Mouse (Mus musculus) hindbrain, embryonic 16.5 days (tissue): ENCODE measurements around the gene Unk. TPM values are rescaled to one million over a fixed set of nuclear protein-coding genes. Genes with fewer than 3 reads are reported as not detected.

Source experiments
- ATAC-seq: fragments of 200-750 bp; cut with Nextera tagmentation; 2 replicates; pipeline ENCODE4 v1.8.0; 2017; ENCODE audit warnings: moderate TSS enrichment, moderate library complexity
- H3K27ac ChIP-seq: fragments of 300-500 bp; sonication (generic); 2 replicates; pipeline ENCODE4 v1.5.1; 2014; ENCODE audit warnings: low read depth, mild to moderate bottlenecking, control low read depth, low read length, moderate library complexity
- H3K27me3 ChIP-seq: fragments of 300-500 bp; sonication (generic); replicated peaks from 2 replicates; pipeline ENCODE4 v1.6.1; 2014; ENCODE audit warnings: low read length; ENCODE audit not compliant: control insufficient read depth, insufficient read depth
- H3K36me3 ChIP-seq: fragments of 300-500 bp; sonication (generic); 2 replicates; pipeline ENCODE4 v1.6.1; 2014; ENCODE audit warnings: mild to moderate bottlenecking, low read length, moderate library complexity, mixed read lengths; ENCODE audit not compliant: control insufficient read depth, insufficient read depth
- H3K4me1 ChIP-seq: fragments of 300-500 bp; sonication (generic); 2 replicates; pipeline ENCODE4 v1.6.1; 2014; ENCODE audit warnings: low read depth, low read length; ENCODE audit not compliant: control insufficient read depth, insufficient read depth
- H3K4me2 ChIP-seq: fragments of 300-500 bp; sonication (generic); 2 replicates; pipeline ENCODE4 v1.6.1; 2014; ENCODE audit warnings: mild to moderate bottlenecking, low read length, control low read depth, moderate library complexity
- H3K4me3 ChIP-seq: fragments of 300-500 bp; sonication (generic); 2 replicates; pipeline ENCODE4 v1.5.1; 2014; ENCODE audit warnings: mild to moderate bottlenecking, low read length, control low read depth, moderate library complexity
- H3K9ac ChIP-seq: fragments of 300-500 bp; sonication (generic); 2 replicates; pipeline ENCODE4 v1.6.1; 2014; ENCODE audit warnings: low read depth, mild to moderate bottlenecking, control low read depth, low read length, moderate library complexity
- H3K9me3 ChIP-seq: fragments of 300-500 bp; sonication (generic); 2 replicates; pipeline ENCODE4 v1.6.1; 2014; ENCODE audit warnings: mild to moderate bottlenecking, low read length, moderate library complexity; ENCODE audit not compliant: control insufficient read depth
- WGBS: fragments of 180-500 bp; shearing (Covaris S2); extraction: QIAGEN DNeasy Blood & Tissue Kit; methylation state at CpG from one replicate; pipeline ENCODE4 v1.1.7; 2014; 5-methylcytosine and 5-hydroxymethylcytosine counted together
- polyA plus RNA-seq: library from polyadenylated mRNA; unstranded; fragments of >200 nt; fragmentation: Nextera tagmentation; extraction: Ambion mirVana; gene quantifications from 2 replicates; pipeline ENCODE4 v1.2.1, GENCODE M21; 2015

Gene Unk
- polyA plus RNA-seq, 1 experiment from 2014 or later: 30.1 TPM

DNA sequence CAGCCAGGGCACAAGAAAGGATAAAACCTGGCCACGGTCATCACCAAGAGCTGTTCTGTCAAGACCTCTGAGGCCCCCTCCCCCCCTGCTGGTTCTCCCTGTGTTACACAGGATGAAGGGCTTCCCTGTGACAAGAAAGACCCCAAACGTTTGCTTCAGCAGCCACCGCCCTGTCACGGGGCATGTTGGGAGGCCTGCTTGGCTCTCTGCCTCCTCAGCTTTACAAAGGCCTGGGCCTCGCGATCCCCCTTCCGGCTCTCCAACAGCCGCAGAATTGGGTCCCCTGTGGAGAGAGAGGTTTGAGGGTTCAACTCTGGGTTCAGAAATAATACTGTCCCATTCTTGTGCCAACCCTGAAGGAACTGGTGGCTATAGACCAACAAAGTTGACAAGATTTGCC lies 32.4 kb downstream of the Unk start:
- H3K9ac ChIP-seq: no peak overlapping the region
- H3K36me3 ChIP-seq: peaks cover 24% of the 10 kb centered on the region
- WGBS: 34% methylated on average over 8 of the region's 8 CpGs
- H3K27me3 ChIP-seq: no peaks in the 10 kb centered on the region
- no peaks in the 10 kb centered on the region for H3K9me3 ChIP-seq
- H3K4me2 ChIP-seq: no peak overlapping the region
- H3K4me3 ChIP-seq: no peak overlapping the region
- no peak overlapping the region for H3K27ac ChIP-seq
- ATAC-seq: no peak
- no peaks in the 10 kb centered on the region for H3K4me1 ChIP-seq

DNA sequence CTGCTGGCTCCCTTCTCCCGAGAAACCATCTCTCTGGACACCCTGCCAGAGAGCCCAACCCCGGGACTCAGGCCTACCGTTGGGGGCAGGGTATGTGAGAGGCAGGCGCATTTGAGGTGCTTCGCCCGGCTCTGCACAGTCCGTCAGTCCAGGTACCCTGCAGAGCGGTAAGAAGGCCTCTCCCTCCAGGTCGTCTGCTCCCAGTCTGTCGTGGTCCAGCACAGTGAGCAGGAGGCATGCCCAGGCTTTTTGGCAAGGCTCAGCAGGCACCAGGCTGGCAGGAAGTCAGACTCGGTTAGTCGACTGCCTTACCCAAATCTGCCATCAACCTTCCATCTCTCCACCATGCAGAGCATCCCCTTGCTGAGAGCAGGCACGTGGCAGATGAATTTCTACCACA lies 33.4 kb downstream of the Unk start:
- Histone ChIP-seq H3K27ac (no peak overlapping the region), H3K9ac (peak overlapping the region; percentile 12; the same call in 1 of the 2 replicates)

DNA sequence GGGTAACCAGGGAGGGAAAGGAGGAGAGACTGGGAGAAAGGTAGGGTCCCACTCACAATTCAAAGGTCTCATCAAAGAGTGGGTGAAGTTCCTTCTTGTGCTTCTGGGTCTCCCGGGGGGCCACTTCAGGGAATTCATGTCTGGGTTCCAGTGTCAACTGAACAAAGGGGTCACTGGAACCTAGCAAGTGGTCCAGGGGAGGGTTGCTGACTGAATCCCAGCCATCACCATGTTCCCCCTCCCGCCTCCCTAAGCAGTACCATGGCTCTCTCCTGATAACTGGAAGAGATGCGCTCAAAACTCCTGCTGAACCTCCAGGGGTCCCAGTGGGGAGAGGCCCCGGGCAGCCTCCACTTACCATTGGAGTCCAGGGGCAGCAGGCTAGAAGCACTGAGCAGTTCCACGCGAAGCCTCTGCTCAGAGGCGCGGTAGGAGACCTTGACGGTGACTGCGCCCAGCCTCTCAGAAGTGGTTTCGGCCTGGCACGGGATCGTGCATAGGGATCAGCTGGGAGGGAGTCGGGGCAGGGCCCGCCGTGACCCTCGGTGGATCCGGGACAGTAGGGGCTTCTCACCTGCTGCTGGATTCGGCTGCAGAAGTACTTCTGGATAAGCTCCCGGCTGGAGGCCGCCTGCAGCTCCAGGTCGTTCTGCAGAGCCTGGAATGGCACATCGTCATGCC lies 34.2 kb downstream of the Unk start:
- Histone ChIP-seq H3K4me3 (no peak overlapping the region), H3K27ac (no peak overlapping the region), H3K27me3 (no peaks in the 10 kb centered on the region), H3K9ac (no peak overlapping the region), H3K9me3 (no peaks in the 10 kb centered on the region), H3K4me2 (no peak overlapping the region), H3K36me3 (peaks cover 13% of the 10 kb centered on the region), H3K4me1 (no peaks in the 10 kb centered on the region)
- 66% methylated on average over 23 of the region's 23 CpGs for WGBS
- no peak for ATAC-seq

More for the DNA sequence above, 33.4 kb downstream of the Unk start:
- ATAC-seq: no peak
- H3K27me3 ChIP-seq: no peaks in the 10 kb centered on the region
- no peak overlapping the region for H3K4me3 ChIP-seq
- H3K9me3 ChIP-seq: no peaks in the 10 kb centered on the region
- H3K4me1 ChIP-seq: no peaks in the 10 kb centered on the region
- peaks cover 16% of the 10 kb centered on the region for H3K36me3 ChIP-seq
- 62% methylated on average over 13 of the region's 13 CpGs for WGBS
- no peak overlapping the region for H3K4me2 ChIP-seq

DNA sequence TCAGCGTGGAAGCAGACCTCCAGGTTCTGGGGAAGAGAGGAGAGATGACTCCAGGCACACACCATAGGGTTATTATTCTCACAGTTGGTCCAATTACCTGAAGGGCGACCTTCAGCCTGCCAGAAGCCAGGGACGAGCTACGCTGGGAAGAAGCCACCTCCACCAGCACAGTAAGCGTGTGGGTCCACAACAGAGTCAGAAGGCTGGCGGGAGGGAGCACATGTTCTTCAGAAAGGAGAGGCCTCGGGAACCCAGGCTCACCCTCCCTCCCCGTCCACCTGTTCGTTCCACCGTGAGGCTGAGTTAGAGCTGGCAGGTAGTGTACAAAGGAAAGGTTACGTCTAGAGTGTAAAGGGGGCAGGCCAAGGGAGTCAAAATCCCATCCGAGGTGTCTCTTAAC lies 35.2 kb downstream of the Unk start:
- Histone ChIP-seq H3K27ac (no peak overlapping the region), H3K4me3 (no peak overlapping the region), H3K36me3 (peaks cover 5% of the 10 kb centered on the region), H3K27me3 (no peaks in the 10 kb centered on the region), H3K4me2 (no peak overlapping the region), H3K9ac (no peak overlapping the region), H3K4me1 (no peaks in the 10 kb centered on the region), H3K9me3 (no peaks in the 10 kb centered on the region)
- 85% methylated on average over 12 of the region's 12 CpGs for WGBS
- ATAC-seq: no peak

DNA sequence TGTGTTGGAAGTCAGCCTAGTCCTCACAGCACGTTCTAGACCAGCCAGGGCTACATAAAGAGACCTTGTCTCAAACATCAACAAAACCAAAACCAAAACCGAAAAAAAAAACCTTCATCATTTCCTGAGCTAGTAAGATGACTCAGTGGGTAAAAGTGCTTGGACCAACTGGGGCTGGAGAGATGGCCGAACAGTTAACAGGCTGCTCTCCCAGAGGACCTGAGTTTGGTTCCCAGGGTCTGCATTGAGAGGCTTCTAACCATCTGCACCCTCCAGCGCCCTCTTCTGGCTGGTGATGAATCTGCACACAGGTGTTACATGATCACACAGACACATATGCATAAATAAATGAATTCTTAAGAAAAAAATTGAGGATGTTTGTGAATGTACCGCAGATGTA lies 41.4 kb downstream of the Unk start:
- Histone ChIP-seq H3K4me2 (no peak overlapping the region), H3K27me3 (no peaks in the 10 kb centered on the region), H3K36me3 (no peaks in the 10 kb centered on the region), H3K4me1 (no peaks in the 10 kb centered on the region), H3K4me3 (no peak overlapping the region), H3K27ac (no peak overlapping the region), H3K9ac (no peak overlapping the region), H3K9me3 (no peaks in the 10 kb centered on the region)
- 69% methylated on average over 5 of the region's 5 CpGs for WGBS
- no peak for ATAC-seq

DNA sequence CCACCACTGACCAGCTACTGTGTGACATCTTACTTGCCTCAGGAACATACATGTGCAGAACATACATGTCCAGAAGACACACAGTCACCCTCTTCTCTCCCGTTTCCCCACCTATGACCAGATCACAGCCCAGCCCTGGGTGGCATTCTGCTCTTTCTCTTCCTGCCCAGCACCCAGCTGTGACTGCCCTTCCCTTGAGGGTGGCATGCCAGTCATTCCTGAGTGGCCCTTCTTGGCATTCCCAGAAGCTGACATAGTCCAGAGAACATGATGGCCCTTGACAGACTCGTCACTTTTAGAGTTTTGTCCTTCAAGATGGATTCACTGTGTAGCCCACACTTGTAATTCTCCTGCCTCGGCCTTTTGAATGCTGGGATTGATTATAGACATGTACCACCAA lies 42.5 kb downstream of the Unk start:
- H3K9me3 ChIP-seq: no peaks in the 10 kb centered on the region
- no peak overlapping the region for H3K4me3 ChIP-seq
- H3K4me1 ChIP-seq: peaks cover under 1% of the 10 kb centered on the region; the same call in 1 of the 2 replicates
- H3K4me2 ChIP-seq: no peak overlapping the region
- 82% methylated on average over 3 of the region's 3 CpGs for WGBS
- ATAC-seq: no peak
- H3K9ac ChIP-seq: no peak overlapping the region
- H3K27me3 ChIP-seq: no peaks in the 10 kb centered on the region
- no peaks in the 10 kb centered on the region for H3K36me3 ChIP-seq
- no peak overlapping the region for H3K27ac ChIP-seq

DNA sequence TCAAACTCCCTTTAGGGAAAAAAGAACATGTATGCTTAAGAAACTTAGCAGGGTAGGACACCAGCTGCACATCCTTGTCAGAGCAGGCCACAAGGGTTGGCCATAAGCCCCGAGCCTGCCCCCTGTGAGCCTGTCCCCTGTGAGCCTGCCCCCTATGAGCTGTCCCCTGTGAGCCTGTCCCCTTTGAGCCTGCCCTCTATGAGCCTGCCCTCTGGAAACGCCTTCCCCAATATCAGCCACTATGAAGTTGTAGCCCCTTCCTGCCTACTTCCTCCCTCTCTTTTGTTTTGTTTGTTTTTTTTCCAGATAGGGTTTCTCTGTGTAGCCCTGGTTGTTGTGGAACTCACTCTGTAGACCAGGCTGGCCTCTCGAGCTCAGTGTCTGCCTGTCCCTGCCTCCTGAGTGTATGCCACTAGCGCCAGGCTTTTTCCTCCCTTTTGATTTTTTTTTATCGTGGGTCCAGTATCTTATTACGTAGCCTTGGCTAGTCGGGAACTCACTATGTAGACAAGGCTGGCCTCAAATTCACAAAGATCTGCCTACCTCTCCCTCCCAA lies 44.4 kb downstream of the Unk start:
- Histone ChIP-seq H3K4me2 (no peak overlapping the region), H3K4me3 (no peak overlapping the region), H3K36me3 (peaks cover 6% of the 10 kb centered on the region; the same call in 1 of the 2 replicates), H3K9ac (no peak overlapping the region), H3K4me1 (peaks cover 7% of the 10 kb centered on the region), H3K9me3 (no peaks in the 10 kb centered on the region), H3K27me3 (no peaks in the 10 kb centered on the region), H3K27ac (no peak overlapping the region)
- no peak for ATAC-seq
- WGBS: 70% methylated on average over 7 of the region's 7 CpGs

DNA sequence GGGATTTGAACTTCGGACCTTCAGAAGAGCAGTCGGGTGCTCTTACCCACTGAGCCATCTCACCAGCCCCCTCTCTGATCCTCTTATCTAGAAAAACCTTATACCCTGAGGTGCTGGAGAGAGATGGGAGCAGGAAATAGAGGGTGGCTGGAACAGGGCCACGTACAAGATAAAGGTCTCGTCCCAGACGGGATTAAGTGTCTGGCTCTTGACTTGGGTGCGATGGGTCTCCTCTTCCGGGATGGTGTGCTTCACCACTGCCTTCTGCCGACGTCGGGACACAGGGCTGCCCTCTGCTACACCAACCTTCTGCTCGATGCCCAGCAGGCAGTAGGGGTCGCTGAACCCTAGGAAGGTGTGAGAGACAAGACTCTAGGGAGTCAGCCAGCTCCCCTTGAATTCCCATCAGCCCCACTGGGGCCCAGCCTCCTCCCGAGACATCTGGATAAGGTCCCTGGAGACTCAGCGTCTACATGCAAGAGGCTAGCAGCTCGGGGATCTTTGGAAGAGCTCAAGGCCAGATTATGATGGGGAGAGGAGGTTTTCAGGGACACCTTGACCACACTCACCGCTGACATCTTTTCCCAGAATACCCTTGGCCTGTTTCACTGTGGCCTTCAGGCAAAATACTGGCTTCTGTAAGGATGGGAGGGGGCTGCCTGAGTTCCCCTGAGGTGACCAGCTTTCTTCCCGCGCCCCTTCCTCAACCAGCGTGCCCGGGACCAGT lies 45.6 kb downstream of the Unk start:
- 63% methylated on average over 20 of the region's 20 CpGs for WGBS
- no peaks in the 10 kb centered on the region for H3K27me3 ChIP-seq
- peaks cover 14% of the 10 kb centered on the region for H3K36me3 ChIP-seq
- H3K4me1 ChIP-seq: peaks cover 7% of the 10 kb centered on the region
- no peak overlapping the region for H3K4me2 ChIP-seq
- H3K4me3 ChIP-seq: no peak overlapping the region
- H3K9ac ChIP-seq: no peak overlapping the region
- H3K9me3 ChIP-seq: no peaks in the 10 kb centered on the region
- no peak overlapping the region for H3K27ac ChIP-seq
- no peak for ATAC-seq

DNA sequence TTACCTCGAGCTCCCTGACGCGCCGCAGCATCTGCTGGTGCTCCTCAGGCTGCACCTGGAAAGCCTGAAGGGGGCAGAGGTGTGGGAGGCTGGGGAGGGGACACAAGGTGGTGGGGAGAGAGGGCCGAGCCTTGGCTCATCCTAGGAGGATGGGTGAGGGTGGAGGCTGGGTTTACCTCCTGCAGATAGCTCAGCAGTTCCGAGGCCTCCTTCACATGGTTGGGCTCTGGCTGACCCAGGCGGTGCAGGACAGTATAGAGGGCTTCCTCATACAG lies 46.1 kb downstream of the Unk start:
- Histone ChIP-seq H3K4me3 (no peak overlapping the region), H3K4me2 (no peak overlapping the region), H3K36me3 (peaks cover 16% of the 10 kb centered on the region), H3K9me3 (no peaks in the 10 kb centered on the region), H3K27me3 (no peaks in the 10 kb centered on the region), H3K9ac (no peak overlapping the region), H3K27ac (no peak overlapping the region), H3K4me1 (peaks cover 7% of the 10 kb centered on the region)
- no peak for ATAC-seq
- 65% methylated on average over 7 of the region's 7 CpGs for WGBS
